Mouse (Mus musculus) left cerebral cortex, postnatal 36 days (tissue): ENCODE results near the gene Eml1. TPM values are rescaled to one million over a fixed set of nuclear protein-coding genes. Genes with fewer than 3 reads are reported as not detected.
"Not testable (repeated sequence)": the region's sequence is repeated elsewhere in the genome, so short reads cannot be mapped to it uniquely, and the experiment has no call there.

Experiments used
- DNase-seq, 2 experiments: peaks; one replicate each; pipeline ENCODE4 v3.0.0; 2021 to 2022; ENCODE audit warnings: low spot score in 2 of 2, mixed read lengths in 1 of 2
- intact Hi-C: fragments of 180-260 bp; cut with DNase I; formaldehyde crosslinking; loops from one replicate; pipeline ENCODE4 v1.15.1; 2025
- total RNA-seq, 2 experiments: library from RNA; stranded (reverse); gene quantifications; 2 replicates each; pipeline ENCODE4 v1.2.3; 2021

Eml1 gene
- total RNA-seq, 2 experiments from 2014 or later, result 59.3 to 64.2 TPM

- DNase-seq, result no peak
- intact Hi-C loops, result no loop called here
These were observed 77.6 kb downstream of the Eml1 start for GRCm38 (mm10) chr12:108448396-108448795.

- no peak for DNase-seq
- intact Hi-C loops, result no loop called here
These were observed 79.2 kb downstream of the Eml1 start for GRCm38 (mm10) chr12:108449935-108450334.

DNA sequence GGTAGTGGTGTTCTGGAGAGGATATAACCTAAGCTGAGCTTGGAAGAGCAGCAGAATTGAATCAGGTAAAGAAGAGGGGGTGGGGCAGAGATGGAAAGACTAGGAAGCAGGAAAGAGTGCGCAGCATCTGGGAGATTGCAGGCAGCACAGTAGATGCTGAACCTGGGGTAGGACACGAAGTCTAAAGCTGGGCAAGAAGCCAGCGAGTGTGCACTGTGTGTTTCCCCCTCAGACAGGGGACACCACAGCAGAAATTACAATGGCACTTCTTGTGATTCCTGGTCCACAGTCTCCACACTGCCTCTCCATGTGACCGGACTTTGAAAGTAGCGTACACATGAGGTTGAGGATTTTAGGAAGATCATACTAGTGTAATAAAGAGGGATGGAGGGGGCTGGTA, 79.8 kb downstream of the Eml1 start:
- intact Hi-C loops, result no loop called here
- no peak for DNase-seq

GRCm38 (mm10) chr12:108452151-108452874, 81.6 kb downstream of the Eml1 start:
- no peak for DNase-seq
- intact Hi-C loops, result no loop called here

DNA sequence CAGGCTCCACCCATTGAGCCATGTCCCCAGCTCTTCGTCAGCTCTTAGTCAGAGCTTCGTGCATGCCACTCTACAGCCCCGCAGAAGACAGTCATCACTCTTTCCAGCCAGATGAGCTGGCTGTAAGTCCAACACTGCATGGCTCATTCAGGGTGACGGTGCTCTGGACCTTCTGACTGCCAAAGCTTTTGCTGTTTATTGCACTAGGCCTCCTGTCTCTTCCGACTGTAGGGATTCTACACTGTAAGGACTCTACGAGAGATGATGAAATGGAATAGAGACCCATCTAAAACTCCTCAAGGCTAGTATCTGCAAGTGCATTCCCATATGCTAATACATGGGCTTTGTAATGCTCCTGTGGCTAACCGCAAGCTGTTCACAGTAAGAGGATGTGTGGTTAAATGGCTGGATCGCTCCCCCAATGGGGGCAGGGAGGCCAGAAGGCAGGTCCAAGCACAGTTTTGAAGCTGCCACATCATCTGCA, 82.8 kb downstream of the Eml1 start:
- intact Hi-C loops, result no loop called here
- DNase-seq, result no peak

DNA sequence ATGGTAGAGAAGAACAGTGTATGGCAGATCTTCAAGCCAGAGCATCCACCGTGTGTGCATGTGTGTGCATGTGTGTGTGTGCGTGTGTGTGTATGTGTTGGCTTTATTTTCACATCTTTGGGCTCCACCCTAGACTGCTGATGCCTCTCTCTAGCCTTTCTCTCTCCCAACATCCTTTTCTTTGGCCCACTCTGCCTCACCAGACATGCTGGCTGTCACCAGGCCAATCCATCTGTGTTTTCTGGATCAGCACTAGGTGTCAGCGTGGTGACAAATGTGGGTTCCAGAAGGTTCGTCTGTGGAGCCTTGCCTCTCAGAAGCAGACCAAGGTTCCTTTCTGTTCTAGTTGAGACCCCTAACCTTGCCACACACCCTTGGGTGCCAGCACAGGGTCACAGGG, 84.2 kb downstream of the Eml1 start:
- intact Hi-C loops, result no loop called here
- DNase-seq, result peak in 1 of 2 experiments; percentile 39

DNA sequence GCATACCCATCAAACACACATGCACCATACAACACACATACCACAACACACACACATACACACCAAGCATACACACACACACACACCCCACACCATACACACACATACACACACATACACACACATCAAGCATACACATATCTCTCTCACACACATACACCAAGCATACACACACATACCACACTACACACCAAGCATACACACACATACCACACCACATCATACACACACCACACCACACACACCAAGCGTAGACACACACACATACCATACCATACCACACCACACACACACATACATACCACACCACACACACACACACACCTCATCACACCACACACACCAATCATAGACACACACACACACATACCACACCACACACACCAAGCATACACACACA, 102.1 kb downstream of the Eml1 start:
- intact Hi-C loops, result no loop called here
- DNase-seq, result no peak

DNA sequence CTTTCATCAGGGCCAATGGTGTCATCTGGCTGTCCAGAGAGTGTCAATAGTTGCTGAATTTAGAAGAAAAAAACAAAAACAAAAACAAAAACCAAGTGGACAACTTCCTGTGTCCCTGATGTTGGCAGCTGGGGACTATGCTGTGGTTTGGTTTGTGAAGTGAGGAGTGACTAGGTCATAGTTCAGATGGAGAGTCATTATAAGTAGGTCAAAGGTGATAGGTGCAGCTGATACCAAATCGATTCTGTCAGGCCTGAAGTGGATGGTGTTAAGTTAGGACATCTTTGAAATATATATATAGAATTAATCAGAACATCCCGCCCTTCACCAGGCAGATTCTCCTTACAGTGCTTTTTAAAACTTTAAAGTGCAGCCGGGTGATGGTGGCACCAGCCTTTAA, 103.7 kb downstream of the Eml1 start:
- DNase-seq, result no peak
- intact Hi-C loops, result no loop called here

DNA sequence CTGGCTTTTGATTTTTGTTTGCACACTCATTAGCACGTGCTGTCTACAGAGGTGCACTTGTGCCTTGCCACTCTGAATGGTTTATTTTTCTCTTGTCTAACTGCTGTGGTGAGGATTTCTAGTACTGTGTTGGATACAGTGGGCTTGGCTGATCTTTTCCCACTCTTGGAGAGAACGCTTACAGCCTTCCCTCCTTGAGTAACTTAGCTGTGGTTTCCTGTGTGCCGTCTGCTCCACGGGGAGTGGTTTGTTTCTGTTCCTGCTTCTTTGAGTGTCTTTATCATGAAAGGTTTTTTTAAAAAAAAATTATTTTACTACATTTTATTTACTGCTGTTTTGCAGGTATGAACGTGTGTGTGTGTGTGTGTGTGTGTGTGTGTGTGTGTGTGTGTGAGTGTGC, 108.0 kb downstream of the Eml1 start:
- no peak for DNase-seq
- intact Hi-C loops, result no loop called here

- intact Hi-C loops, result no loop called here
- no peak for DNase-seq
These were observed 110.1 kb downstream of the Eml1 start for GRCm38 (mm10) chr12:108480704-108481365.

DNA sequence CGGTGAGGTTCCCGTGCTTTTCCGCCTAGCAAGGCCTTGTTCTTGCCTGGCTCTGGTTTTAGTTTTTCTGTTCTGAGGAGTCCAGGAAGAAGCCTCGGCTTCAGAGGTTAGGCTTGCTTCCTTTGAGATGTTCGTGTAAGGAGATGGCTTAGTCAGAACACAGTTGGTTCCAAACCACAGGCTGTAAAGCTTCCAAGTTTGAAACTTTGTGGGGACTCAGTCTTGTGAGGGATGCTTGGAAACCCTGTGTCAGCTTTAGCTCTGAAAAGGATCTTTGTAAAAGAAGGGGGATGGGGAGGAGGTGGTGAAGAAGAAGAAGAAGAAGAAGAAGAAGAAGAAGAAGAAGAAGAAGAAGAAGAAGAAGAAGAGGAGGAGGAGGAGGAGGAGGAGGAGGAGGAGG, 118.3 kb downstream of the Eml1 start:
- DNase-seq, result no peak
- intact Hi-C loops, result loop anchor here (2.0 kb wide), 1 partner anchor 64 kb away; no protein-coding TSS in a partner anchor

GRCm38 (mm10) chr12:108489741-108490140, 119.0 kb downstream of the Eml1 start:
- intact Hi-C loops, result loop anchor here (2.0 kb wide), 1 partner anchor 65 kb away; no protein-coding TSS in a partner anchor
- no peak for DNase-seq

GRCm38 (mm10) chr12:108490336-108490735, 119.6 kb downstream of the Eml1 start:
- intact Hi-C loops, result no loop called here
- no peak for DNase-seq

DNA sequence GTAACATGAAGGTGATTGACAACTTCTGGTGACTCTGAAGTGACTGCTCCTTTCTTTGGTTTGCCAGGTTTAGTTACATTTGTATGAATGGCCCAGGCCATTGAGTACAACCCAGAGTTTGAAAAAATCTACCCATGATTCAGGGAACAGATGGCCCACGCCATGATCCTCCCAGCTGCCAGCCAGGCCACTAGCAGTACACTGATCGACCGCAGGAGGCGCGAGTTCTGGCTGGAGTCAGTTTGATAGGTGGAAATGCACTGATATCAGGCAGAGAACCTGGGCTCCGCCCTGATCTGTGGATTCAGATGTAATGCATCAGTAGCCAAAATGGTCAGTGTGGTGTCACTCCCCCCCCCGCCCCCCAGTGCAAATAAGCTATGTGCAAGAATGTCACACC, 120.2 kb downstream of the Eml1 start:
- intact Hi-C loops, result no loop called here
- DNase-seq, result no peak

- intact Hi-C loops, result loop anchor here (2.0 kb wide), 1 partner anchor 129 kb away; no protein-coding TSS in a partner anchor
- DNase-seq, result peak; percentile 39 to 55
These were observed 123.3 kb downstream of the Eml1 start for GRCm38 (mm10) chr12:108494011-108494541.

DNA sequence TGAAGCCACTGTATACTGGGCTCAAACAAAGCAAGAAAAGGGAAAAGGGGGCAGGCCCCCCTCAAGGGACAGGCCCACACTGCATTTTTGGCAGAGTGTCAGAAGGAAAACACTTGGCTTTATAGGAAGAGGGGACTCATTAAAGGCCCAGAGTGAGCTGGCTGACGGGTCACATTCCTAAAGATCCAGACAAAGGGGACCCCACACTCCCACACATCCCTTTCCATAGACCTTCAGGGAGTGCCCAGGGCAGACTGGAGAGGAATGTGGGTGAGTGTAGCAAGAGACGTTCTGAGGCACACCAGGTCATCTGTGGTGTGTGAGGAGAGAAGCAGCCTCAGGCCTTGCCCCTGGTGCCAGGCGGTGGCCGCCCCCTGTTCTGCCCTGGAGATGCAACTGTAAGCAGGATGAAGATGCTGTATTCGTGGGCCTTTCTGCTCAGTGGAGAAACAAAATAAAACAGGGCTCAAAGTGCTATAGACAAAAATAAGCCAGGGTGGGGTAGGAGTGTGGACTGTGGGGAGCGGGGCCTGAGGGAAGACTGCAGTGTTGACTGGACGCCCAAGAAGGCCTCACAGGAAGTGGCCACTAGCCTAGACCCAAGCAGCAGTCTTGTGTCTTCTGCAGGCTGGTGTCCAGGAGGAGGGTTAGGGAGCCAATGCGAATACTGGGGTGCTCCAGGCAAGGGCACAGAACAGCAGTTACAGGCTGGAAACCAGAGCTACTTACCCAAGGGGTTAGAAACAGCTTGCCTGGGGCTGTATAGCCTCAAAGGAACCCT, 124.9 kb downstream of the Eml1 start:
- no peak for DNase-seq
- intact Hi-C loops, result loop anchor here (2.0 kb wide), 1 partner anchor 131 kb away; no protein-coding TSS in a partner anchor

DNA sequence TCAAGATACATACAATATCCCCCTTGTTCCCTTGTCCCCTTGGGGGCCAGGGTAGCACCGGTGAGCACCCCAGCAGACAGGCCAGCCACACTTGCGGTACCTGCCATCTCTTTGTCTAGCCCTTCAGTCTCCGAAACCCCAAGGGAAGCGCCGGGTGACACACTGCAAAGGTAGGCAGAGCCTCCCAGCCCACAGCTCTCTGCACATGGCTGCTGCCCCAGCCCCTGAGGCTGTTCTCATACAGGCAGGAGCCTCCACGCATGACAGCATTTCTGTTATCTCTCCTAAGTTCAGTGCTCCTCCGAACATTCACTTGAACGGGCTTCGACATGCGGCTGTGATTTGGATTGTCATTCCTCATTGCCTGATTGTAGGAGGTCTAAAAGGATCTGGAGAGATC, 132.3 kb downstream of the Eml1 start:
- intact Hi-C loops, result no loop called here
- no peak for DNase-seq

DNA sequence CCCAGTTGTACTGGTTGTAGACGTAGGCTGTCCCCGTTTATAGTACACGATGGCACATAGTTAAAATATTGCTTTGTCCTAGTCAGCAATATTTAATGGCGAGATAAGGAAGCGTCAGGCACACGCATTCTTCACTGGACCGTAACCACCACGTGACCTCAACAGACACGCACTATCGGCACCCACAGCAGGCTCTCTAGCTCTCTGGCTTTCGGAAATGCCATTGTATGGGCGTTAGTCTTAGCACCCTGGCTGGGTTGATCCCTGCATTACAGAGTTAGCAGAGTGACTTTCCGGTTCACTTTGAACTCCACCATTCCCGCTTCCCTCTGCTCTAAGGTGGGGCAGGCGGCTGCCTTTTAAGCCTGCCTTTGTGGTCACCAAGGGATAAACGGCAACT, 132.8 kb downstream of the Eml1 start:
- intact Hi-C loops, result no loop called here

GRCm38 (mm10) chr12:108505846-108506245, 135.1 kb downstream of the Eml1 start:
- intact Hi-C loops, result no loop called here

More for the DNA sequence above, 132.8 kb downstream of the Eml1 start:
- no peak for DNase-seq

GRCm38 (mm10) chr12:108507046-108507445, 136.3 kb downstream of the Eml1 start:
- DNase-seq, intact Hi-C loops: not testable (repeated sequence)

More at GRCm38 (mm10) chr12:108505846-108506245, 135.1 kb downstream of the Eml1 start:
- DNase-seq, result no peak
